Mouse (Mus musculus) CD4-positive helper T cell, adult 2 months (primary cell): ENCODE data around the gene Hivep2.

ENCODE experiments used
- DNase-seq: peaks from one replicate; pipeline ENCODE4 v3.0.0-alpha.2; 2012; ENCODE audit warnings: low read depth, missing footprints, low spot score

The Hivep2 gene

DNA sequence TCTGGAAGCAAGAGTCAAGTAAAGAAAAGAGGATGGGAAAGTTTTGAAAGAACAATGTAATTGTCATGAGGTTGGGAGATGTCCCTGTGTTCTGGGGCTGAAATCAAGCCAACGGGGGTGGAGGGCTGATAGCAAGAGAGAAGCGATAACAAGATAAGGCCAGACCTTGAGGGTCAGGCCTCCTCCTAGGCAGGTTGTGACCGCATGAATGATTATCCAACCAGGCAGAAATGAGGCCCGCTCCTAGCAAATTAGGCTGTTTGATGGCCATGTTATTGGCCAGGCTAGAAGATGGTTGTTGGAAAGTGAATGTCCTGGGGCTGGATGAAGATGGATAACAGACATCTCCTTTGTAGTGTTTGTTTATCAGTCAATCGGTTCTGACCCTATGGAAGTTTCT is 5.4 kb downstream of the Hivep2 start:
- no peak for DNase-seq

GRCm38 (mm10) chr10:13973563-13974179 is 7.8 kb downstream of the Hivep2 start:
- no peak for DNase-seq

DNA sequence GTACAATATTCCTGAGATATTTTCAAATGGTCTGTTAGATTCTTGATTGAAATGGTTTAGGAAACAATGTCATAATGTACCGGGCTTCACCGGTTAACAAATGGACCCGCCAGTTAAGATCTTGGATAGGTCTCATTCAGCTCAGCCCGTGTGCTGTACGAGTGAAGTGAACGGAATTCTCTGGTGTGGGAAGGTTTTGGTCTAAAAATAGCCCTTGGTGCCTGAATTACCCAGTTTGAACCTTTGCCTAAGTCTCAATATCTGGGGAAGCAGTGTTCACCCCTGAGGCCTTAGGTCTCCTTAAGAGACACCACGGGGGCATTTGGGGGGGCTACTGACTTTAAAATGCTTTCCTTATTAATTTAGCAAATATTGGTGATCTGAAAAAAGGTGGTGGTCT is 8.6 kb downstream of the Hivep2 start:
- no peak for DNase-seq

- no peak for DNase-seq
Measured at GRCm38 (mm10) chr10:13975861-13976260, 10.0 kb downstream of the Hivep2 start.

DNA sequence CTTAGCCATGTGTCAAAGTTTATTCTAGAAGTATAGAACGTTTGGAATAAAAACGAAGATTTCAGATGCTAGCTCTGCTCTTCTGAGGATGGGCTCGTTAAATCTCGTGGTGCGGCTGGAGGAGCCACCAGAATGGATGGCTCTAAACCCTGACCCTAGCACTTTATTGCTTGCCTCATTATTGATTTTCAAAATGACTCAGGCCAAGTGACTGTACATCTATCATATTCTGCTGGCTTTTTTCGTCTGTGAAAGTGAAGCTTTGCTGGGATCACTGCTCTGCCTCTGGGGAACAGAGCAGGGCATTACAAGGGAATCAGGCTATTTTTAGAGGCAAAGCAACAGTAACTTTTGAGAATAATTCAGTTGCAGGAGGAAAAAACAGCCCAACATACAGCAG is 10.4 kb downstream of the Hivep2 start:
- DNase-seq: no peak

DNA sequence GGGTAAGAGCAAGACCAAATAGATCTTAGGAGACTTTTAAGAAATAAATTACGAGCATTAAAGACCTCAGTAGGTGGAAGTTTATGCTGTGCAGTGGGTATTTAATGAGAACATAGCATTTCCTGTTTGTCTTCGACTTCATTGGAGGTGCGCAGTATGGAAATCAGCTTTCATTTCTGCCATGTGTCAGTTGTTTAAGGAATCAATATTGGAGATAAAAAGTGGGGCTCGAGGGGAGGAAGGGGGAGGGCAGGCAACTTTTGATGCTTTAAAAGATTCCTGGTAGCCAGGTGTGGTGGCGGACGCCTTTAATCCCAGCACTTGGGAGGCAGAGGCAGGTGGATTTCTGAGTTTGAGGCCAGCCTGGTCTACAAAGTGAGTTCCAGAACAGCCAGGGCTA is 16.4 kb downstream of the Hivep2 start:
- peak; percentile 71 for DNase-seq

DNA sequence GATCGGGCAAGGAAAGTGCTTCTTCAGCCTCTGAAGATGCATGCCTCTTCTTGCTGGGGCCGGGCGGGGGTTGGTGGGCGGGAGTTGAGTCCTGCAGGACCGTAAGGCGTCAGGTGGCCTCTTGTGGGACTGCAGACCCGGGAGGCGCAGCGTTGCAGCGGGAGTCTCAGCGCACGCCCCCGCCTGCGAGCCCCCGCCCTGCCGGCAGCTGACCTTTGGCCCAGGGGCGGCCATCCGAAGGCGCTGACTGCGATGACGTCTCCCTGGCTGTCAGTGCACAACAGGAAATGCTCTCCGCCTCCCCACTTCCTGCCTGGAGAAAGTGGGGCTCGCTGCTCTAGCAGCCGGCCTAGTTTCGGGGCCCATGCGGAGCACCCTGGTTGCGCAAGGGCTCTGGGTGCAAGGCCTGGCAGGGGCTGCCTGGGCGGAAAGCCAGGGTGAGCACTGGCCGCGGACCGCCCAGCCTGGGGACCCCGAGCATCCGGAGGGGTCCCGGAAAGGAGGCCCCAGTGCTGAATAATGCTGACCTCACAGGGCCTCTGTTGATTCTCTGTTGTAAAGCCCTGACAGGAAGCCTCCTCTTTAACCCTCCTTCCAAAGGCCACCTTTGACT is 17.0 kb downstream of the Hivep2 start:
- DNase-seq: peak; percentile 95

DNA sequence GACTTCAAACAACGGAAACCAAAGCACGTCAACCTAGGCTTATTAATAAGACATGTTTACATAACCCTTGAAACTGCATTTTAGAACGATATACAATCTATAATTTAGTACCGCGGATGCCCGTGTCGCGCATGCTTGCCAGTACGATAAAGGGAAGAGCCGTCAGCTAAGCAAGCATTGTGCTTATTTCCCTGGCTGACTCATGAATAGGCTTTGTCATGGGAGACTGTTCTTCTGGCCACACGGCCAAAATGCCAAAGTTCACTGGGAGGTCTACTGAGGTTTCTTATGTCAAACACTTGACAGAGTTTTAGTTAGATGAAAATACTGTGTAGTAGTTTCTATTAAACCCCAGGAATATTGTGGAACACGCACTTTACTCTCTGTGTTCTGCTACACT is 17.8 kb downstream of the Hivep2 start:
- peak; percentile 76 for DNase-seq

GRCm38 (mm10) chr10:13984233-13984632 is 18.4 kb downstream of the Hivep2 start:
- DNase-seq: no peak

GRCm38 (mm10) chr10:13986539-13986938 is 20.7 kb downstream of the Hivep2 start:
- DNase-seq: no peak

DNA sequence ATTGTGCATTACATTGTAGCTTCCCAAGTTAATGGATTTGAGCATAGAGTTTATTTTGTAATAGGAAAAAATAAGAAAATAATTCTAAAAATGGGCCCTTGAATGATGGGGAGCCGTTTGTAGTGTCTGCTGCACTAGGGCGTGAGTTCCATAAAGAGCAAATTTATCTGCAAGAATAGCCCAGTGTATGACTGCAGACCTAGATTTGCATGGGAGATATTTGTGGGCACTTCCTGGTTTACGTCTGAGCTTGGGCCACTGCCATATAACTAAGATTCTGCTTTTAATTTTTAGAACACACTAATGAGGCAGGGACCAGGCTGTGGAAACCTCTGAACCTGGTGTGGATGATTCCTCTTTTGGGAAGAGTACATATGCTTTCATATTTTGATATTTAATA is 21.5 kb downstream of the Hivep2 start:
- no peak for DNase-seq

GRCm38 (mm10) chr10:13988280-13988679 is 22.4 kb downstream of the Hivep2 start:
- no peak for DNase-seq

GRCm38 (mm10) chr10:13988757-13989156 is 22.9 kb downstream of the Hivep2 start:
- DNase-seq: peak; percentile 43

DNA sequence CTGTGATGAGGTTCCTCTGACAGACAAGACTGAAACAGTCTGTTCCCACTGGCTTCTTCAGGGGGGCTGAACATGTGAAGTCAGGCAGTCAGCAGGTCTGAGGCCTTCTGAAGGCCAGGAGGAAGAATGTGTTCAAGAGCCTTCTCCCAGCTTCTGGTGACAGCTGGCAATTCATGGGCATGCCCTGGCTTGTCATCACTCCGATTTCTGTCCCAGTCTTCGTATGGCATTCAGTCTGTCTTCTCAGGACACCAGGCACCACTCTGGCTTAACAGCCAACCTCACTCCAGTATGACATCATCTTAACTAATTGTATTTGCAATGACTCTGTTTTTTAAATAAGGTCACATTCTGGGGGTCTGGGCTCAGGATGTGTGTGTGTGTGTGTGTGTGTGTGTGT is 25.0 kb downstream of the Hivep2 start:
- DNase-seq: no peak

GRCm38 (mm10) chr10:13993411-13993810 is 27.5 kb downstream of the Hivep2 start:
- peak; percentile 91 for DNase-seq

- peak; percentile 66 for DNase-seq
Measured at GRCm38 (mm10) chr10:13997336-13997735, 31.5 kb downstream of the Hivep2 start.

DNA sequence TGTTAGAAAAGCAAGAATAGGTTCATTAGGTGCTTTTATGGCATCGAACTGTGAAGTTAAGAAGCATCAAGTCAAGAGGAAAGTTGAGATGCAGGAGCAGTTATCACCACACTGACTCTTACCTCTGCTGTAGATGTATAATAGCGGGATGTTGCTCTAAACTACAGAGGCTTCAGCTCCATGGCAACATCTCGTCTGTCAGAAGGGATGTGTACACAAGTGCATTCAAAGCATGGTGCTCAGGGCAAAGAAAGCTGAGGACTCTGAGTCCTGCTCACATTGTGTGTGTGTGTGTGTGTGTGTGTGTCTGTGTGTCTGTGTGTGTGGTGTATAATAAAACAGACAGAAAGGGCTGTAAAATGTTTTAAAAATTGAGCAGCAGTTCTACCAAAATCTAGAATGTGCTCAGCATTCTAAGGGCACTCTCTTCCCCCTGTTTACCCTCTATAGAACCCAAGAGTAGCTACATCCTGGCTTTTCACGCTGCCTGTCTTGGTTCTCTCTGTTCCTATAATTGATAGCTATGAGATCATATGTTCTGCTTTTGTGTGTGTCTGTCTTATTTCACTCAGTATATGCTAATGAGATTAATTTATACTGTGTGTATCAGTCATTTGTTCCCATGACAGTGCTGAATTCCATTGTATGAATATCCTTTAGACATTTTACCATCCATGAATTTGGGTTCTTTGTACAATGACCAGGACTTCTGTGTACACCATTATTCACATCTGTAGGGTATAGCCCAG is 39.1 kb downstream of the Hivep2 start:
- no peak for DNase-seq

DNA sequence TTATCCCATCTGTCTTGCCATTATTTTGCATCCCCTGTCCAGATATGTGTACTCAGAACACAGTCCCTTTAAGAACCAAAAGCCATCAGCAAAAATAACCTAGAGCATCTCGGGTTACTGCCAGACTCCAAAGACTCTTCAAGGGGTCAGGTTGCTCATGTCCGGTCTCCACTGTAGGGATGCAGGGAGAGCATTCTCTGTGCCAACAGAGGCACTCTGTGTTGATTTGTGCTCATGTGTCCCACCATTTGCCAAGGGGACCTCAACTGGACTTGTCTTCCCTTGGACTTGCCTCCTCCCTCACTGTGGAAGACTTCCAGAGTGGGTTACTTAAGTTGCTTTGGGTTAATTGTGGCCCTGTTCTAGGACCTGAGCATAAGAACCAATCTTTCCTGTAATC is 43.8 kb downstream of the Hivep2 start:
- no peak for DNase-seq

- DNase-seq: peak; percentile 72
Measured at GRCm38 (mm10) chr10:14016287-14016970, 50.6 kb downstream of the Hivep2 start.

DNA sequence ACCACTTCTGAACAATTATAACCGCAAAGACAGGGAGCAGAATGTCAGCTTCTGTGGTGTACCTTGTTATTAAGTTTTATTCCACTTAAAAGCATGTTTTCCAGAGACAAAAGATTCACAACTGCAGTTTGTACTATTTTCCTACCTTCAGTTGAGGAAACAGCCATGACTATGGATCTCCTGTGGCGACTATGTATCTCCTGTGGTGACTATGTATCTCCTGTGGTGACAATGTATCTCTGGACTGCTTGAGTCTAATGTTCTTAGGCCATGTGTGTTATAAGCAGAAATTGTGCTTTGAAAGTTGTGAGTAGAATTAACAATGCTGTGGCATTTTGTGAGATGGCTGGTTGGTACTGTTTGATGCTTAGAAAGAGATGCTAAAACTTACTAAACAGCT is 51.5 kb downstream of the Hivep2 start:
- no peak for DNase-seq

DNA sequence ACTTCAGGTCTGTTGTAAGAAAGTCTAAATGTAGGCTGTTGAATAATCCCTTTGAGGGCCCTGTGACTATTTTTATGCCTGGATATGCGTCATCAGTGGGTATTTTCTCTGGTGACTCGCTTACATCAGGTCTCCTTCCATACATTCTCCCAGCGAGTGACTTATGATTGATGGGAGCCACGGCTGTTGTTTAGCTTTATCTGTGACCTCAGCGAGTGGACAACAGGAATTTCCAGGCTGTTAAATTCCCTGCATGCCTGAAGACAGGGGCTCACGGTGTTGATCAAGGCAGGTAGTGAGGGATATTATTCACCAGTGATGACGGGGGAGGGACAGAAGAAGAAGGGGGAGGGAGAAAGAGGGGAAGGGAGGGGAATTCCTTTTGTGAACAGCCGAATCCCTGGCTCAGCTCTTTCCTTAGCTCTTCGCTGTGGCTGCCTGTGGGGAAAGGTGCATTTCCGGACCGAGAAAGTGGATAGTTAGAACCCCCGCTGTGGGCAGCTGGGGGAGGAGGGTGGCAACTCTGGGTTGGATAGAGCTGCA is 52.0 kb downstream of the Hivep2 start:
- peak; percentile 73 for DNase-seq

DNA sequence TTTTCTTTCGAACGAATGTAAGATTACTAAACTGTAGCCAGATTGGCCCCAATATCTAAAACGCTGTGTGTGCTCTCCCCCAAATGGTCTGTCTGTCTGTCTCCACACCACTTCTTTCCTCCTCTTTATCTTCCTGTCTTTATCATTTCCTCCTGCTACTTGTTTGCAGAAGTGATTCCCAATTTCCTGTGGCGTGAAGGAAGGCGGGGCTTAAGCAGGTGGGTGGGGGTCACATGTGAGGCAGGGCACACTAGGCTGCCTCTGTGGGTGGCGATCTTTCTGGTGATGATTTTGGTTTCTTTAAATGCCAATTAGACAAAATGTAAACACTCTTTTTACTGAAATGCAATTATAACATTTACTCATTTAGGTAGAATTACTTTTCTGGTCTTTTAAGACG is 52.8 kb downstream of the Hivep2 start:
- DNase-seq: peak; percentile 62
